ENCODE assay signal across 9 mouse cellular contexts in the genomic region with DNA sequence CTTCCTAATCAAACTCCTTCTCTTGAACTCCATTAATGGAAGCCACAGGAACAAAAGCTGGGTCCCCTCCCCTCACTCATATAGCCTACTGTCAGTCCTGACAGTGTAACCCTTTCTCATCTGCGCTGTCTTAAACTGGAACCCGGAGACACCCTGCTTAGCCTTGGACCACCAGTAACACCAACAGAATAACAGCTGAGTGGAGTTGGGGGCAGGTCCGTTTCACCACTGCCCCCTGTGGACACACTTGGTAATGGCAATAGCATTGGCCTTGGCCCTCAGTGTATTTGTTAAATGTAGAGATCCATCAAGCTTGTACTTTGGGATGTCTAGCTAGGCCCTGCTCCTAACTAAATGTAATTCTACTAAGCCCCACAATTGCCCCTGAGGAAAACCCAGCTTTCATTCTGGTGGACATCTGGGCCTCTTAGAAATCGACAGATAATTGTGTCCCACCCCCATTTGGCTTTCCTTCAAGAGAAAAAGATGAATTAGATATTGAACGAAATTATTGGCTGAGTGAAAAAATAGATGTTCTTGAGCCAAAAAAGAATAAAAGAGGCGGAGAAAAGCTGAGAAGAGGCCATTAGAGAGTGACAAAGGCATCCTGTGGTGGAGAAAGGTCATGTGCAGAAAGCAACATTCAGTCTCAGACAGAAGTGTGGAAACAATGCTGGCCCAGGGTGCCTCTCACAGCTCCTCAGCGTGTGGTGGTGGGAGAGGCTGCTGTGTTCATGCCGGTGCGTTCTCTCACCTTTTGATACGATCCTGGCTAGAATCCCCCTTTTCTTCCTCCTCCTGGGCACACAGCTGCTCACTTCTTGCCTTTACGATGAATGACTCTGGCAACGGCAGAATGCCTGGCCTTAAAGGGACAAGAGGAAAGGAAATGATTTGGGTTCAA.
A peak's percentile ranks its signal among the peaks of the same experiment; 100 is the strongest.
DNase-seq lines count a peak whose midpoint lies in the region; ATAC-seq and TF ChIP-seq lines count a peak whose summit lies in the region.
"Had no signal": no experiment of that assay in that cellular context is flagged by ENCODE, and none has a peak within 500 bp of the region (broad histone marks: within the 10 kb centered on the region; RNA-seq: fewer than 3 reads in every experiment).

No protein-coding gene starts in this region.

- no peak overlapping the region for H3K4me3 ChIP-seq in left cerebral cortex, adult 2 months
- H3K4me3 ChIP-seq in forebrain, embryonic 14.5 days (ENCODE audit: low read depth, low read length) = no peak overlapping the region
- H3K4me3 ChIP-seq in midbrain, embryonic 13.5 days (replicated peaks) = no peak overlapping the region
- H3K4me3 ChIP-seq: embryonic facial prominence, embryonic 15.5 days; limb, embryonic 12.5 days had no signal

- DNase-seq in left cerebral cortex, adult 2 months (ENCODE audit: extremely low spot score in 1 of 2, low spot score in 2 of 2) = no peak
- no peak for DNase-seq in left cerebral cortex, postnatal 25 days (ENCODE audit: low spot score in 2 of 2)
- peak; percentile 18 for DNase-seq in WW6 (ENCODE audit: low read depth, low spot score)
- DNase-seq in forebrain, embryonic 14.5 days (ENCODE audit: low spot score) = peak; percentile 53
- no peak for DNase-seq in left cerebral cortex, postnatal 36 days (ENCODE audit: low spot score in 2 of 2)

- peak; percentile 74 for ATAC-seq in forebrain, embryonic 14.5 days
- ATAC-seq in midbrain, embryonic 13.5 days = peak; percentile 55
- ATAC-seq in inflammation-experienced regulatory T-cells, adult 6 months = no peak

- no peaks in the 10 kb centered on the region for H3K27me3 ChIP-seq in forebrain, embryonic 14.5 days (replicated peaks; ENCODE audit: control insufficient read depth, insufficient read depth, low read length)
- no peaks in the 10 kb centered on the region for H3K27me3 ChIP-seq in midbrain, embryonic 13.5 days
- H3K27me3 ChIP-seq: embryonic facial prominence, embryonic 15.5 days; limb, embryonic 12.5 days had no signal

- no peaks in the 10 kb centered on the region for H3K9me3 ChIP-seq in forebrain, embryonic 14.5 days (replicated peaks; ENCODE audit: control insufficient read depth, low read length)
- no peaks in the 10 kb centered on the region for H3K9me3 ChIP-seq in midbrain, embryonic 13.5 days
- H3K9me3 ChIP-seq: embryonic facial prominence, embryonic 15.5 days; limb, embryonic 12.5 days had no signal

- no peak overlapping the region for H3K27ac ChIP-seq in left cerebral cortex, adult 2 months
- no peak overlapping the region for H3K27ac ChIP-seq in forebrain, embryonic 14.5 days (ENCODE audit: low read depth, low read length)
- H3K27ac ChIP-seq in midbrain, embryonic 13.5 days = no peak overlapping the region
- H3K27ac ChIP-seq: embryonic facial prominence, embryonic 15.5 days; limb, embryonic 12.5 days had no signal

- H3K36me3 ChIP-seq in forebrain, embryonic 14.5 days (ENCODE audit: control insufficient read depth, insufficient read depth, low read length) = no peaks in the 10 kb centered on the region
- H3K36me3 ChIP-seq in midbrain, embryonic 13.5 days = no peaks in the 10 kb centered on the region
- H3K36me3 ChIP-seq: embryonic facial prominence, embryonic 15.5 days; limb, embryonic 12.5 days had no signal

- H3K4me1 ChIP-seq in forebrain, embryonic 14.5 days (ENCODE audit: control insufficient read depth, insufficient read depth, low read length) = no peaks in the 10 kb centered on the region
- no peaks in the 10 kb centered on the region for H3K4me1 ChIP-seq in midbrain, embryonic 13.5 days (replicated peaks)
- H3K4me1 ChIP-seq: embryonic facial prominence, embryonic 15.5 days; limb, embryonic 12.5 days had no signal

- no peak overlapping the region for H3K4me2 ChIP-seq in forebrain, embryonic 14.5 days (ENCODE audit: low read length)
- H3K4me2 ChIP-seq in midbrain, embryonic 13.5 days (replicated peaks) = no peak overlapping the region
- H3K4me2 ChIP-seq: embryonic facial prominence, embryonic 15.5 days; limb, embryonic 12.5 days had no signal

- no peak overlapping the region for H3K9ac ChIP-seq in forebrain, embryonic 14.5 days (ENCODE audit: low read length)
- H3K9ac ChIP-seq in midbrain, embryonic 13.5 days (replicated peaks) = no peak overlapping the region
- H3K9ac ChIP-seq: embryonic facial prominence, embryonic 15.5 days; limb, embryonic 12.5 days had no signal

- WGBS in forebrain, embryonic 14.5 days = 27% methylated on average over 12 of the region's 12 CpGs
- WGBS in midbrain, embryonic 13.5 days = 49% methylated on average over 12 of the region's 12 CpGs

- intact Hi-C loops in left cerebral cortex, adult 2 months (cut with DNase I) = no loop called here
- intact Hi-C loops in left cerebral cortex, postnatal 25 days (cut with DNase I) = no loop called here
- intact Hi-C loops in left cerebral cortex, postnatal 36 days (cut with DNase I) = no loop called here

- TF ChIP-seq CTCF in left cerebral cortex, adult 2 months (IDR thresholded peaks at IDR 0.05) = peak; percentile 57

Comparison
In these comparisons a context has a peak if more than half of its experiments do, and no peak if none do; other contexts are left out.
1. DNase-seq: peak in WW6 (single experiment) and forebrain, embryonic 14.5 days (single experiment); none in left cerebral cortex, adult 2 months (0 of 2), left cerebral cortex, postnatal 25 days (0 of 2) and left cerebral cortex, postnatal 36 days (0 of 2).